Mouse (Mus musculus): ENCODE data around the gene Mrnip. TPM values are rescaled to one million over a fixed set of nuclear protein-coding genes. Genes with fewer than 3 reads are reported as not detected.

Gene Mrnip
- polyA plus RNA-seq, 2 experiments, result 7.6 to 8.5 TPM

GRCm38 (mm10) chr11:50174730-50175187, 515 bp downstream of the Mrnip start:
- H3K4me3 ChIP-seq (ENCODE audit: insufficient read depth in 1 of 2, low read depth in 2 of 2, low read length in 2 of 2), result peak overlapping the region; percentile 64 to 77
- no peaks in the 10 kb centered on the region; the same call in 1 of the 2 replicates for H3K36me3 ChIP-seq (replicated peaks; ENCODE audit: control insufficient read depth, insufficient read depth, low read depth)
- no peaks in the 10 kb centered on the region for H3K9me3 ChIP-seq (ENCODE audit: control insufficient read depth, low read length)
- peaks cover 5 to 17% of the 10 kb centered on the region in 2 experiments for H3K4me1 ChIP-seq (replicated peaks; ENCODE audit: control insufficient read depth in 2 of 2, insufficient read depth in 2 of 2, low read length in 1 of 2)
- no peaks in the 10 kb centered on the region for H3K27me3 ChIP-seq (ENCODE audit: control insufficient read depth, insufficient read depth, low read length)
- WGBS (ENCODE audit: insufficient replicate concordance), result under 1% methylated on average over 27 of the region's 27 CpGs
- peak overlapping the region; percentile 72 for H3K9ac ChIP-seq (replicated peaks)
- peak overlapping the region; percentile 64 for H3K27ac ChIP-seq
- peak; percentile 95 to 98 (median 96) for DNase-seq (ENCODE audit: low read depth in 3 of 3, low spot score in 3 of 3)
- H3K4me2 ChIP-seq (ENCODE audit: low read depth), result peak overlapping the region; percentile 64
- peak; percentile 99 for ATAC-seq (ENCODE audit: insufficient read depth)
- TF ChIP-seq EP300 (IDR thresholded peaks at IDR 0.05; ENCODE audit: low read depth), result no peak; the same call in 1 of the 2 replicates
- TF ChIP-seq CTCF (IDR thresholded peaks at IDR 0.05; ENCODE audit: low read depth), result no peak; the same call in 1 of the 2 replicates

DNA sequence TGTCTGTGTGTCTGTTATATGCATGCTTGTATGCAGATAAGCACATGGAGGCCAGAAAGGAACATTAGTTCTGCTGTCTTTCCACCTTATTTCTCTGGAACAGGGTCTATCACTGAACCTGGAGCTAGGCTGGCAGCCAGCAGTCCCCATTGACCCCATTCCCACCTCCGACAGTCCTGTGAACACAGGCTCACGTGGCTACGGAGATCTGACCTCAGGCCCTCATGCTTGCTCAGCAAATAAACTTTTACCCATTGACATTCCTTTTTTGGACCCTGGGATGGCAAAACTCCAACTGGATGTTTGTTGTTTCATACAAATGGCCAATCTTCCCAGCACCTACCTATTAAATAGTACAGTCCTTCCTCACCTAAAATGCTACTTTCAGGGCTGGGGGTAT, 2.1 kb downstream of the Mrnip start:
- WGBS (ENCODE audit: insufficient replicate concordance), result 71% methylated on average over 3 of the region's 3 CpGs
- no peak overlapping the region for H3K4me2 ChIP-seq (ENCODE audit: low read depth)
- no peak for ATAC-seq (ENCODE audit: insufficient read depth)
- H3K9me3 ChIP-seq (ENCODE audit: control insufficient read depth, low read length), result no peaks in the 10 kb centered on the region
- peaks cover 5 to 17% of the 10 kb centered on the region in 2 experiments for H3K4me1 ChIP-seq (replicated peaks; ENCODE audit: control insufficient read depth in 2 of 2, insufficient read depth in 2 of 2, low read length in 1 of 2)
- TF ChIP-seq EP300 (IDR thresholded peaks at IDR 0.05; ENCODE audit: low read depth) (no peak), CTCF (IDR thresholded peaks at IDR 0.05; ENCODE audit: low read depth) (no peak)
- H3K4me3 ChIP-seq (ENCODE audit: insufficient read depth in 1 of 2, low read depth in 2 of 2, low read length in 2 of 2), result no peak overlapping the region
- no peaks in the 10 kb centered on the region for H3K27me3 ChIP-seq (ENCODE audit: control insufficient read depth, insufficient read depth, low read length)
- H3K27ac ChIP-seq, result no peak overlapping the region
- no peak overlapping the region for H3K9ac ChIP-seq (replicated peaks)
- H3K36me3 ChIP-seq (replicated peaks; ENCODE audit: control insufficient read depth, insufficient read depth, low read depth), result no peaks in the 10 kb centered on the region
- DNase-seq (ENCODE audit: low read depth in 3 of 3, low spot score in 3 of 3), result peak in 1 of 3 experiments; percentile 26

- H3K27ac ChIP-seq, result no peak overlapping the region
- no peak overlapping the region for H3K4me3 ChIP-seq (ENCODE audit: insufficient read depth in 1 of 2, low read depth in 2 of 2, low read length in 2 of 2)
- no peak overlapping the region for H3K9ac ChIP-seq (replicated peaks)
- no peak for ATAC-seq (ENCODE audit: insufficient read depth)
- H3K9me3 ChIP-seq (ENCODE audit: control insufficient read depth, low read length), result no peaks in the 10 kb centered on the region
- H3K27me3 ChIP-seq (ENCODE audit: control insufficient read depth, insufficient read depth, low read length), result no peaks in the 10 kb centered on the region
- TF ChIP-seq CTCF (IDR thresholded peaks at IDR 0.05; ENCODE audit: low read depth) (no peak), EP300 (IDR thresholded peaks at IDR 0.05; ENCODE audit: low read depth) (no peak)
- H3K36me3 ChIP-seq (replicated peaks; ENCODE audit: control insufficient read depth, insufficient read depth, low read depth), result no peaks in the 10 kb centered on the region
- peaks cover 5 to 17% of the 10 kb centered on the region in 2 experiments for H3K4me1 ChIP-seq (replicated peaks; ENCODE audit: control insufficient read depth in 2 of 2, insufficient read depth in 2 of 2, low read length in 1 of 2)
- H3K4me2 ChIP-seq (ENCODE audit: low read depth), result no peak overlapping the region
- no peak for DNase-seq (ENCODE audit: low read depth in 3 of 3, low spot score in 3 of 3)
- 79% methylated on average over 6 of the region's 6 CpGs for WGBS (ENCODE audit: insufficient replicate concordance)
Observed at GRCm38 (mm10) chr11:50177111-50177510, 2.9 kb downstream of the Mrnip start.

DNA sequence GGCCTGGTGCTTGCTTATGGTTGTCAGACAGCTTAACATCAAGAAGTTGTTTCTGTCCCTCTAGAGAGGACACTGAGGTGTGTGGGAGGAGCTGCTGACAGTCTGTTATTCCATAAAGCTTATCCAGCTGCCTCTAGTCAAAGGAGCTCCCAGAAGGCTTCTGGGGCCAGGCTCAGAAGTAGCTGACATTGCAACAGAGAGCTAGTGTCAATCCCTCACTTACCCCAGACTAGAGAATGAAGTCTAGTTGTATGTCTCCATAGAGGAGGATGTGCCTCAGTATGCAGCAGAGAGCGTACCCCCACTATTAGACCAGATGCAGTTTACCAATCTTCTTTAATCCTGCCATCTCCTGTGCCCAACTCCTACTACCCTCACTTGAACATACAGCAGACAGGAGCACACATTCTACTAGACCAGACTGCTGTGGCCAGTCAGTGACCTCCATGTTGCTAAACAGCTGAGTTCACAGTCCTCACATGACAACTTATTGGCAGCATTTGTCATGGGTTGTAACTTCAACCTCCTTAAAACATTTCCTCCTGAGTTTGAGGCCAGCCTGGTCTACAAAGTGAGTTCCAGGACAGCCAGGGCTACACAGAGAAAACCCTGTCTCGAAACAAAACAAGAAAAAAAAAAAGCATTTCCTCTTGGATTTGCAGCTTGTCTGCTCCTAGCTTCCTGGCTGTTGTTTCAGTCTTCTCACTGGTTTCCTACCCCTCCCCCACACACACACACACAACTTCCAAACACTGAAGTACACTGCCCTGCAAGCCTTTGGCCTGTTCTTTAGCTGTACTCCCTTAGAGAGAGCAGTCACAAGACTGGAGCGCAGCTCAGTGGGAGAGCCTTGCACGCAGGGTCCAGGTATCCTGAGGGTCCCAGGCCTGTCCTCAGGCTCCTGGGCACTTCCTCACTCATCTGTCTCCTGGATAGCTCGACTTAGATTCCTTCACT, 4.6 kb downstream of the Mrnip start:
- Histone ChIP-seq H3K4me2 (ENCODE audit: low read depth) (no peak overlapping the region), H3K9ac (replicated peaks) (no peak overlapping the region), H3K27ac (no peak overlapping the region), H3K4me3 (ENCODE audit: insufficient read depth in 1 of 2, low read depth in 2 of 2, low read length in 2 of 2) (no peak overlapping the region), H3K36me3 (replicated peaks; ENCODE audit: control insufficient read depth, insufficient read depth, low read depth) (no peaks in the 10 kb centered on the region), H3K9me3 (ENCODE audit: control insufficient read depth, low read length) (no peaks in the 10 kb centered on the region), H3K4me1 (replicated peaks; ENCODE audit: control insufficient read depth in 2 of 2, insufficient read depth in 2 of 2, low read length in 1 of 2) (peaks cover 5 to 24% of the 10 kb centered on the region in 2 experiments), H3K27me3 (ENCODE audit: control insufficient read depth, insufficient read depth, low read length) (no peaks in the 10 kb centered on the region)
- DNase-seq (ENCODE audit: low read depth in 3 of 3, low spot score in 3 of 3), result no peak
- TF ChIP-seq EP300 (IDR thresholded peaks at IDR 0.05; ENCODE audit: low read depth), result no peak
- no peak for TF ChIP-seq CTCF (IDR thresholded peaks at IDR 0.05; ENCODE audit: low read depth)
- WGBS (ENCODE audit: insufficient replicate concordance), result 60% methylated on average over 5 of the region's 5 CpGs
- ATAC-seq (ENCODE audit: insufficient read depth), result no peak

Measured in liver, embryonic 14.5 days (tissue).